Mouse (Mus musculus): ENCODE data around the gene Scrg1.
"Not testable (repeated sequence)": the region's sequence is repeated elsewhere in the genome, so short reads cannot be mapped to it uniquely, and the experiment has no call there.

Scrg1 gene

GRCm38 (mm10) chr8:57455765-57456164, at the start of gene Scrg1:
TSS of gene Scrg1 (plus strand) at chr8:57455923.
- no peak for DNase-seq (ENCODE audit: low read depth, low spot score)

DNA sequence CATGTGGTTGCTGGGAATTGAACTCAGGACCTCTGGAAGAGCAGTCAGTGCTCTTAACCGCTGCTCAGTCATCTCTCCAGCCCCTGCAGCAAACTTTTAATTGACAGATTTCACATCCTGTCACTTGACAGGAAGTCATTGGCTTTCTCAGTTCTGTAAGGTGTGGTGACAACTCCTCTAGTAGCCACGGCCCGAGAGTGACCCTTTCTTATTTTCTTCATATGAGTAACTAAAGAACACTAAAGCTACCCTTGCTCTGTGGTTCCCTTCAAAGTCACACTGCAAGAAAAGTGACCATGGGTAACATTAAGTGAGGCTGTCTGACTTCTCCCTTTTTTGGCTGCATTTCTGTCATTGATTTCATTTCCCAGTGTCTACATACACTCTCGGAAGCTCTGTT, 49.4 kb upstream of the Scrg1 start:
- DNase-seq (ENCODE audit: low read depth, low spot score) = no peak

DNA sequence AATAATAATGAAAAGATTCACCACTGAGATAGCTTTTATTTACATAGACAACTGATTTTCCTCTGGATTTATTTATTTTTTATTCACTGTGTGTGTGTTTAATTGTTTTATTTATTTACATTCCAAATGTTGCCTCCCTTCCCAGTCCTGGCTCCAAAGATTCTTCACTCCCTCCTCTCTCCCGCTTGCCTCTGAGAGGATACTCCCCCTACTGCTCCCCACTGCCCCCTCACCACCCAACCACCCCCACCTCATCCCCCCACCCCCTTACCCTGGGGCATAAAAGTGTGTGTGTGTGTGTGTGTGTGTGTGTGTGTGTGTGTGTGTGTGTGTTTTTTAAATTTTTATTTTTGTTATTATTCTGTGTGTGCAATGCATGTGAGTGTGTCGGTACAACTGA, 46.4 kb upstream of the Scrg1 start:
- no peak for DNase-seq (ENCODE audit: low read depth, low spot score)

- DNase-seq (ENCODE audit: low read depth, low spot score) = no peak
These were observed 45.8 kb upstream of the Scrg1 start for GRCm38 (mm10) chr8:57409779-57410472.

GRCm38 (mm10) chr8:57410473-57410863, 45.3 kb upstream of the Scrg1 start:
- DNase-seq (ENCODE audit: low read depth, low spot score) = no peak

DNA sequence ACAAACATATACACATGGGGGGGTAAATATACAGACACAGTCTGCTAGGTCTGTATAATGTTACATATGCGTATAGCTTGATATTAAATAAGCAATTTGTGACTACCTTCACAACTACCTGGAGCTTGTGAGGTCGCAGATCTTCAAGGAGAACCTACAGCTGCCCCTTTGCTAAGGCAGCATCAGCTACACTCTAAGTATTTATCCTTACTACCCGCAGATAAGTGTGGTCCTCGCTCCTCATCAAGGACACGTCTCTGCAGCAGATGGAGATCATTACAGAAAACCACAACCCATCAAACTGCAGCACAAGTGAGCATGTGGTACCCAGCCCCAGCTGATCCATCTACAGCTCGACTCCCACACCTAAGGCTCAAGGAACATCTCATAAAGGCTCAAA, 44.4 kb upstream of the Scrg1 start:
- DNase-seq (ENCODE audit: low read depth, low spot score) = no peak

GRCm38 (mm10) chr8:57416827-57417226, 38.9 kb upstream of the Scrg1 start:
- no peak for DNase-seq (ENCODE audit: low read depth, low spot score)

DNA sequence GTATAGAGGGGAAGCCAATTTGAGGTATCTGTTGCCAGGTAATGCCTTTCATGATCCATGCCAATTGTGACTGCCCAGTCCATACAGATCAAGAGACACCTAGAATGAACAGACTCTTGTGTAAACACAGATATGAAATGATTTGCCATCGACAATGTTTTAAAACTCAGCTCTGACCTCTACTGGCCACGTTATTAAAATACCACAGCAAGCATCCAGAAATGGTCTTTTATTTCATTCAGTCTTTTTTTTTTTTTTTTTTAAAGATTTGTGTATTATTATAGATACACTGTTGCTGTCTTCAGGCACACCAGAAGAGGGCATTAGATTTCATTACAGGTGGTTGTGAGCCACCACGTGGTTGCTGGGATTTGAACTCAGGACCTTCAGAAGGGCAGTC, 29.6 kb upstream of the Scrg1 start:
- DNase-seq (ENCODE audit: low read depth, low spot score) = peak; percentile 66

GRCm38 (mm10) chr8:57427581-57428366, 27.9 kb upstream of the Scrg1 start:
- DNase-seq (ENCODE audit: low read depth, low spot score) = peak; percentile 71

- DNase-seq (ENCODE audit: low read depth, low spot score) = no peak
These were observed 27.2 kb upstream of the Scrg1 start for GRCm38 (mm10) chr8:57428566-57428965.

DNA sequence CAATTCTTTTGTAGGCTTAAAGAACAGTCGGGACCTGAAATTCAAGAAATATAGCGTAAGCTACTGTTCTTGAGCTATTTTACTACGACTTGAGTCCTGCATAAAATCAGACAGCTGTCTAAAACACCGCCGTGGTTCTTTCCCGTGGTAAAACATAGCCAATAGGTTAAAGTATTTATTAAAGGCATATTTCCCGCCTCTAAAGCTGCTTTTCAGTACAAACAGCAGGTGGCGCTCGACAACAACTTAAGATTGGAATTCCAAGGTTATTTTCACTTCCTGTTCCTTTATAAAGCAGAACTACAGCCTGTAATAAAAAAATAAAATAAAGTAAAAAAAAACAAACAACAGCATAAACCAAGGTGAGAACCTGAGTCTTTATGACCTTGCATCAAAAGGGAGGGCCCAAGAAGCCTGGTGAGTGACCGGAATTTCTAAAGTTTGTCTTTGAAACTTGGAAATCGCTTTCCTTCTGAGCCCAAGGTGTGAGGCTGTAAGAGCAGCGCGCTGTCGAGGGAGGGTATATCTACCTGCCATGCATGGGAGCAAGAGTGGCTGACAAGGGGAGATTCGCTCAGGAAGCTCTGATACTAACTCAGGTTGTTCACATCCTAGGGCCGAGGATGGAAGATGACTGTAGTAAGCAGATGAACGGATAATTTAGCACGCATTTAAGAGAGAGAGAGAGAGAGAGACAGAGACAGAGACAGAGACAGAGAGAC, 26.4 kb upstream of the Scrg1 start:
- DNase-seq (ENCODE audit: low read depth, low spot score) = peak; percentile 80

DNA sequence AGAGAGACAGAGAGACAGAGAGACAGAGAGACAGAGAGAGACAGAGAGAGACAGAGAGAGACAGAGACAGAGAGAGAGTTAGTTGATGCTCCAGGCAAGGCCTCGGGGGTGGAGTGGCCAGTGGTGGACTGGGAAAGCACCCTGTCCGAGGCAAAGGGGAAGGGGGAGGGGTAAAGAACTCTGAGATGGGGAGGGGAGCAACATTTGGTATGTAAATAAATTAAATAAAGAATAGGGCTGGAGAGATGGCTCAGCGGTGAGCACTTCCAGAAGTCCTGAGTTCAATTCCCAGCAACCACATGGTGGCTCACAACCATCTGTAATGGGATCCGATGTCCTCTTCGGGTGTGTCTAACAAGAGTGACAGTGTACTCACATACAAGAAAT, 25.8 kb upstream of the Scrg1 start:
- not testable (repeated sequence) for DNase-seq (ENCODE audit: low read depth, low spot score)

DNA sequence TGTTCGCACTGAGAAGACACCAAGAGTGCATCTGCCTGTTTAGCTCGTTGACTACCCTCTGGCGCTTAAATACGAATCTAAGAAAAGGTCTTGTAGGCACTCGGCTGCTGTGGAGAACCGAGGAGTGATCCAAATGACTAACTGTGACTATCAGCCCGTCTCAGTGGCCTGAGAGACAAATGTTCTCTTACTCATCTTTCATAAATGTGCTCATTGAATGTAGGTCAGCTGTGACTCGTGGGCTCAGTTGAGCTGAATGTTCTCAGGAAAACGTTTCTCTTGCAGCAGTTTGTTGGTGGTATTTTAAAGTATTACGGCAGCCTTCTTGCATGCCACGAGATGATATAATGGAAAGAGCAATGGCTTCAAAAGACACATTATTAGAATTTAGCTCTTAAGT, 24.8 kb upstream of the Scrg1 start:
- no peak for DNase-seq (ENCODE audit: low read depth, low spot score)

GRCm38 (mm10) chr8:57432802-57433201, 22.9 kb upstream of the Scrg1 start:
- no peak for DNase-seq (ENCODE audit: low read depth, low spot score)

DNA sequence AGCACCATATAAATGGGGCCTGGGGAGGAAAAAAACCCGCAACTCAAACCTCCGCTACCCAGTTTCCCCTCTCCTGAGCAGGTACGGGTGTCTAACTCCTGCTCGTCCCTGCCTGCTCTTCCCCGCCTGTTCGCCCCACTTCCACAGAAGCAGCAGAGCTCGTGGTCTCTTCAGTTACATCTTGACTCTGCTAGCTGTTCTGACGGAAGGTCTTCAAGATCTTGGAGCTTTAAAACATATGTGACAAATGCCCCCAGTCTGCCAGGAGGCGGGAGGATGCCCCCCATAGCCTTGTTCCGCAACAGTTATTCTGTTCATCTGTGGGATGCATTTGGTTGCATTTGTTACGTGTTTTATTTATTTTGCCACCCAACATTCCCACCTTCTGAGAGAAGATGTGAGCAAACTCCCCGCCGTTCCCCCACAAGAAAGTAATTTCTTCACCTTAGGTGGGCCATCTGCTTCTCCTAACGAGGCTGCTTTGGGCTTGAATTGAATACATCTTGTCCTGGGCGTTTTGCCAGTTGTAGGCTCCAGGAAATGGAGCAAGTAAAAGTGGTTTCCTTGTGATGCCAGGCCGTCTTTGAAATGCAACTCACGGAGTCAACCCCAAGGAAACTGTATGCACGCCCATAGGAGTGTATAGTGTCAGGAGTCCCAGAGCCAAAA, 19.8 kb upstream of the Scrg1 start:
- no peak for DNase-seq (ENCODE audit: low read depth, low spot score)

- no peak for DNase-seq (ENCODE audit: low read depth, low spot score)
These were observed 19.3 kb upstream of the Scrg1 start for GRCm38 (mm10) chr8:57436437-57436796.

- DNase-seq (ENCODE audit: low read depth, low spot score) = no peak
These were observed 14.6 kb upstream of the Scrg1 start for GRCm38 (mm10) chr8:57441131-57441530.

GRCm38 (mm10) chr8:57441556-57441955, 14.2 kb upstream of the Scrg1 start:
- no peak for DNase-seq (ENCODE audit: low read depth, low spot score)

GRCm38 (mm10) chr8:57443289-57443688, 12.4 kb upstream of the Scrg1 start:
- no peak for DNase-seq (ENCODE audit: low read depth, low spot score)

- not testable (repeated sequence) for DNase-seq (ENCODE audit: low read depth, low spot score)
These were observed 9.8 kb upstream of the Scrg1 start for GRCm38 (mm10) chr8:57445901-57446300.

DNA sequence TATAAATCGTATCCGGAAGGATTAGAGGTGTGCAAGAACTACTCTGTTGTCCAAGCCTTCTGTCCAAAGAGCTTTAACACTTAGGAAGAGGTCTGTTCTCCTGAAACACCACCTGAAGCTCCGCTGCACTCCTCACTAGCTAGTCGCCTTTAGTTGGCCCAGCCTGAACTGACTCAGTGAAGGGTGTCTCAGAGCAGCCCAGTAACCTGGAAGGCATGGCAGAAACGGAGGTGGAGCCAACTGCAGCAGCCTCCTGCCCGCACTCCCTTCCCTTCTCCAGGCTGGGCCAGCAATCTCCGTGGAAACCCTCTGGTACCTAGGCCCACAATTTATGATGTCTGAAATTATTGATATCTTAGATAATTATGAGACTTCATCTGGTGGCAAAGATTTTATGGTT, 5.0 kb upstream of the Scrg1 start:
- DNase-seq (ENCODE audit: low read depth, low spot score) = no peak

- no peak for DNase-seq (ENCODE audit: low read depth, low spot score)
These were observed 3.8 kb upstream of the Scrg1 start for GRCm38 (mm10) chr8:57451896-57452295.
